Mouse (Mus musculus) lung, adult 2 months (tissue): ENCODE results near the gene Ctu1. TPM values are rescaled to one million over a fixed set of nuclear protein-coding genes. Genes with fewer than 3 reads are reported as not detected.
"Not testable (repeated sequence)": the region's sequence is repeated elsewhere in the genome, so short reads cannot be mapped to it uniquely, and the experiment has no call there.

Experiments
- DNase-seq: peaks from one replicate; pipeline ENCODE4 v3.0.0; 2022
- H3K4me1 ChIP-seq: fragments of 200-500 bp; 2 replicates; pipeline ENCODE4 v1.6.1; 2011; ENCODE audit warnings: low read length; ENCODE audit not compliant: control insufficient read depth, insufficient read depth
- H3K4me3 ChIP-seq: fragments of 200-500 bp; replicated peaks from 2 replicates; pipeline ENCODE3; 2011; ENCODE audit warnings: low read depth, mild to moderate bottlenecking, control low read depth, low read length; ENCODE audit errors: extremely low read depth
- CTCF ChIP-seq: fragments of 200-500 bp; IDR thresholded peaks from 2 replicates; pipeline ENCODE4 v1.5.1; 2011; ENCODE audit warnings: mild to moderate bottlenecking, low read length, control low read depth; ENCODE audit not compliant: insufficient read depth
- POLR2A ChIP-seq: fragments of 200-500 bp; IDR thresholded peaks from 2 replicates; pipeline ENCODE4 v1.6.1; 2011; ENCODE audit warnings: low read depth, mild to moderate bottlenecking, control low read depth, low read length, borderline replicate concordance; ENCODE audit errors: extremely low read depth
- WGBS: fragments of 180-500 bp; shearing (Covaris S2); methylation state at CpG from one replicate; pipeline ENCODE4 v1.1.7; 2018; 5-methylcytosine and 5-hydroxymethylcytosine counted together
- polyA plus RNA-seq: library from polyadenylated mRNA; depleted of rRNA; stranded (reverse); fragments of >200 nt; gene quantifications from 2 replicates; pipeline ENCODE4 v1.2.3, GENCODE M21; 2012

The Ctu1 gene
- polyA plus RNA-seq, 1 experiment = 9.8 TPM

- peak overlapping the region; percentile 92 for H3K4me3 ChIP-seq
- DNase-seq = peak; percentile 36
- WGBS = 10% methylated on average over 10 of the region's 10 CpGs
- TF ChIP-seq POLR2A = no peak
- no peak for TF ChIP-seq CTCF
- peaks cover 5% of the 10 kb centered on the region; the same call in 1 of the 2 replicates for H3K4me1 ChIP-seq
These were observed 905 bp downstream of the Ctu1 start for GRCm38 (mm10) chr7:43672581-43673260.

- no peak for DNase-seq
- TF ChIP-seq POLR2A (no peak), CTCF (no peak)
- H3K4me3 ChIP-seq = no peak overlapping the region
- peaks cover 5% of the 10 kb centered on the region; the same call in 1 of the 2 replicates for H3K4me1 ChIP-seq
- 92% methylated on average over 32 of the region's 32 CpGs for WGBS
These were observed 3.3 kb downstream of the Ctu1 start for GRCm38 (mm10) chr7:43675091-43675490.

- Histone ChIP-seq H3K4me1 (no peaks in the 10 kb centered on the region), H3K4me3 (no peak overlapping the region)
- DNase-seq = peak; percentile 64
- no peak for TF ChIP-seq POLR2A
- peak; percentile 62 for TF ChIP-seq CTCF
These were observed 6.7 kb downstream of the Ctu1 start for GRCm38 (mm10) chr7:43678517-43678916.

- H3K4me1 ChIP-seq = peaks cover 6% of the 10 kb centered on the region; the same call in 1 of the 2 replicates
- TF ChIP-seq POLR2A (no peak), CTCF (peak; percentile 81)
- DNase-seq = peak; percentile 63
- H3K4me3 ChIP-seq = no peak overlapping the region
- 23% methylated on average over 5 of the region's 5 CpGs for WGBS
These were observed 9.1 kb downstream of the Ctu1 start for GRCm38 (mm10) chr7:43680960-43681359.

DNA sequence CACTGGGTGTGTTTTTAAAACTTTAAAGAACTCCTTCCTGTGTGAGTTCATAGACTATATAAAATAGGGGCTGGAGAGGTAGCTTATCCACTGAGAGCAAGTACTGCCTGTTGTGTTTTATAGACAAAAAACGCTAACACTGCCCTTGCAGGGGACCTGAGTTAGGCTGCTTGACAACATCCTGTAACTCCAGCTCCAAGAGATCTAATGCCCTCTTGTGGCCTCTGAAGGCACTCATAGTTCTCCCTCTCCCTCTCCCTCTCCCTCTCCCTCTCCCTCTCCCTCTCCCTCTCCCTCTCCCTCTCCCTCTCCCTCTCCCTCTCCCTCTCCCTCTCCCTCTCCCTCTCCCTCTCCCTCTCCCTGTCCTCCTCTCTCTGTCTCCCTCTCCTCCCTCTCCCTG is 10.7 kb downstream of the Ctu1 start:
- DNase-seq, H3K4me3 ChIP-seq, H3K4me1 ChIP-seq: not testable (repeated sequence)
- 8% methylated on average over 1 of the region's 1 CpGs for WGBS

- Histone ChIP-seq H3K4me3 (no peak overlapping the region), H3K4me1 (peaks cover 6% of the 10 kb centered on the region; the same call in 1 of the 2 replicates)
- DNase-seq = peak; percentile 42
- WGBS = 24% methylated on average over 7 of the region's 7 CpGs
- no peak for TF ChIP-seq CTCF
These were observed 13.3 kb downstream of the Ctu1 start for GRCm38 (mm10) chr7:43685088-43685487.

- no peak within 1 kb of the TSS for H3K4me3 ChIP-seq
- no peak for TF ChIP-seq POLR2A
- no peak for TF ChIP-seq CTCF
- 0 out of 2 replicates have a peak, but pooled peaks cover under 1% of the 10 kb centered on the region for H3K4me1 ChIP-seq
- DNase-seq = no peak
These were observed 18.3 kb downstream of the Ctu1 start, which contains the start of gene Klk14 for GRCm38 (mm10) chr7:43690118-43690517. Gene Klk14 (plus strand): TSS chr7:43690418.

- H3K4me3 ChIP-seq = no peak overlapping the region
- TF ChIP-seq CTCF = no peak
- no peak for TF ChIP-seq POLR2A
These were observed 38.2 kb downstream of the Ctu1 start for GRCm38 (mm10) chr7:43710031-43710430.

DNA sequence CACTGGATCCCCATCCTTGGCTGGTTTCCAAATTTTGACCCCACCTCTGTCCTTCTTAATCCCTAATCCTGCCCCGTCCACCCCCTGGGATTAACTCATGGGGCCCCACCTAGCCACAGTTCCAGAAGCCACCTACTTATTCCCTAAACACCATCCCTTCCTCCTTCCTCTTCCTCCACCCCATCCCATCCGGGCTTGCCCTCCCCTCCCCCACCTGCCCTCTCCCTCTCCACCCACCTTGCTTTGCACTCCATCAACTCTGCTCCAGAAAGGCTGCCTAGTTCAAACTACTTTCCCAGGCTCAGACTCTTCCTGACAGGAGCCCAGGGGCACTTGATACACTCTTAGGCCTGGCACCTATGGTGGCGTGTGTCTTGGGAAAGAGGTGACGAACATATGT is 40.5 kb downstream of the Ctu1 start, which contains the start of gene Klk13:
Klk13 (plus strand) TSS at position 301 of the 400 bp plus-strand sequence.
- peaks cover 5% of the 10 kb centered on the region; the same call in 1 of the 2 replicates for H3K4me1 ChIP-seq
- no peak for TF ChIP-seq CTCF
- no peak for TF ChIP-seq POLR2A
- 49% methylated on average over 4 of the region's 4 CpGs for WGBS
- no peak within 1 kb of the TSS for H3K4me3 ChIP-seq
- DNase-seq = no peak

More at GRCm38 (mm10) chr7:43710031-43710430, 38.2 kb downstream of the Ctu1 start:
- H3K4me1 ChIP-seq = peaks cover 5% of the 10 kb centered on the region; the same call in 1 of the 2 replicates
- WGBS = 42% methylated on average over 3 of the region's 3 CpGs
- peak; percentile 8 for DNase-seq

- whole genome bisulfite sequencing = 12% methylated on average over 9 of the region's 9 CpGs
- TF ChIP-seq POLR2A (no peak), CTCF (no peak)
- H3K4me1 ChIP-seq = peaks cover 5% of the 10 kb centered on the region; the same call in 1 of the 2 replicates
- H3K4me3 ChIP-seq = no peak overlapping the region
- DNase-seq = peak; percentile 12
These were observed 41.1 kb downstream of the Ctu1 start for GRCm38 (mm10) chr7:43712917-43713316.
